Mouse (Mus musculus): Measurements from ENCODE around the gene Plscr1. TPM values are rescaled to one million over a fixed set of nuclear protein-coding genes. Genes with fewer than 3 reads are reported as not detected.

Plscr1 gene
- total RNA-seq, 2 experiments from 2014 or later = 1.6 to 1.7 TPM

DNA sequence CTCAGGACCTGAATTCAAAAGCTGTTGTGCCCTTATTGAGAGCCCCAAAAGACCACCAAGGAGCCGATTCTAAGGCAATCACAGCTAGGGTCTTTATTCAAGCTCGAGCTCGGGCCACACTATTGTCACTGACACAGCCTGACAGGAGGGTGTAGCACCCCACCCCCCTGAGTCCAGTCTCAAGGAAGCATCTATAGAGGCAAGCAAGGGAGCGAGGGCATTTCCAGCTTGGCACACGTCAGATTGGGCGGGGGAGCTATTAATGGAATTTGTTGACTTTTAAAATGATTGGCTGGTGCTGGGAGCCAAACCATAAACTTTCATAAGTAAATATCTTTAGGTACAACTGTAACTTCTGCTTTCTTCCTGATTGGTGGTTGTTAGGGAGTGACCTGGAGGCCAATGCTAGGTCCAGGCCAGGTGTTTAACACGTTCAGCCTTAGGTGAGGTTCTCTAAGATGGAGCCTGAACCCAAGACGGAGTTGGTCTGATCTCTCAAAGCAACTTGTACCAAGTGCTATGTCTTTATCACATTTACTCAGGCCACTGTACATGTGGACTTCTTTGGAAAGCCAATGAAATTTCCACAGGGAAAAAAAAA is 56.2 kb downstream of the Plscr1 start:
- no peak for DNase-seq

DNA sequence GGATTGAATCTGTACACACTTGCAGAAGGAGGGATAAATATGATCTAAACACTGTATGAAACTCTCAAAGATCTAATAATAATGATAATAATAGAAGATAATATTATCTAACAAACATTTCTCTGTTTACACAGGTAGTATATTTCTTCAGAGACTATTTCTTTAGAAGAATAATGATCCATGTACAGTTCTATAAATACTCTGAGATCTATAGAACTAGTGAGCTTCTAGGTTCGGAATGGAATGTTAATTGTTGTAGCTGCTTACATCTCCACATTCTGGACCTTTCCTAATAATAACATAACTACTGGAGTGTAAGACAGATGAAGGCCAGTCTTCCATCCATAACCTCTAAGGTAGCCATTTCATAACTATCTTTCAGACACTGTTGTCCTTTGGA is 59.5 kb downstream of the Plscr1 start, which contains the start of gene 1700057G04Rik:
1700057G04Rik (plus strand) TSS at position 301 of the 400 bp plus-strand sequence.
- no peak for DNase-seq

DNA sequence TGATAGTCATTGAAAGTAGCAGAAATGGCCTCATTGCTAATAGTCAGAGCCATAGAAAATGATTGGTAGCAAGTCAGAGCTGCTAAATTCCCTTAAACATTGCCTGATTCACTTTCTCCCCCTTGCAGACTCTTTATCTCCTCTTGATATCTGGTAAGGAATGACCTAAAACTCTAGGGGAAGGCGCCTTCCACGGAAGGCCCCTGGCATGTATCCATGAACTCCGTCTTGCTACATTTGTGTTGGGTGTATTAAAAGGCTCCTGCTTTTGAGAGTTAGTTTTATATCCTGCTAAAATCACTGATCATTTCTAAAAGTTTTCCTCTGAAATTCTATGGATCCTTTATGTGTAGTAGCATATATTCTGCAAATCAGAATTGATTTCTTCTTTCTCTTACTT is 67.2 kb downstream of the Plscr1 start:
- no peak for DNase-seq

Small RNA genes lying within 50 kb of the gene (microRNA-seq; reads per million reads assigned to microRNA genes)
- 0 reads per million in 2 experiments for gene Mir6386

Other genes with a start within 250 kb of the Plscr1 start
- gene Plscr5, start 56.8 kb upstream of the Plscr1 start, total RNA-seq (2021) = not detected
- 1 to 10 TPM; 2.2 to 3.3 TPM for gene Plscr2, start 25.9 kb downstream of the Plscr1 start, total RNA-seq (2021)
- not detected for gene 1700057G04Rik, start 59.6 kb downstream of the Plscr1 start, total RNA-seq (2021)
- 1 to 10 TPM; 3.0 to 3.6 TPM for gene Plscr4, start 207.6 kb downstream of the Plscr1 start, total RNA-seq (2021)